Mouse (Mus musculus) liver, embryonic 12.5 days (tissue): ENCODE measurements around the gene Smug1. TPM values are rescaled to one million over a fixed set of nuclear protein-coding genes. Genes with fewer than 3 reads are reported as not detected.
A peak's percentile ranks its signal among the peaks of the same experiment; 100 is the strongest.

Experiments used
- ATAC-seq: fragments of 200-750 bp; cut with Nextera tagmentation; 2 replicates; pipeline ENCODE4 v1.8.0; 2017; ENCODE audit warnings: moderate number of reproducible peaks, mild to moderate bottlenecking, moderate library complexity
- H3K27ac ChIP-seq: fragments of 300-500 bp; sonication (generic); 2 replicates; pipeline ENCODE4 v1.5.1; 2016; ENCODE audit warnings: mild to moderate bottlenecking
- H3K27me3 ChIP-seq: fragments of 300-500 bp; sonication (generic); replicated peaks from 2 replicates; pipeline ENCODE4 v1.6.1; 2016; ENCODE audit warnings: mild to moderate bottlenecking, moderate library complexity
- H3K36me3 ChIP-seq: fragments of 300-500 bp; sonication (generic); 2 replicates; pipeline ENCODE4 v1.6.1; 2016; ENCODE audit warnings: mild to moderate bottlenecking, moderate library complexity
- H3K4me1 ChIP-seq: fragments of 300-500 bp; sonication (generic); 2 replicates; pipeline ENCODE4 v1.6.1; 2016
- H3K4me2 ChIP-seq: fragments of 300-500 bp; sonication (generic); 2 replicates; pipeline ENCODE4 v1.6.1; 2016; ENCODE audit warnings: mild to moderate bottlenecking, moderate library complexity
- H3K4me3 ChIP-seq: fragments of 300-500 bp; sonication (generic); 2 replicates; pipeline ENCODE4 v1.5.1; 2016; ENCODE audit warnings: mild to moderate bottlenecking, moderate library complexity
- H3K9ac ChIP-seq: fragments of 300-500 bp; sonication (generic); 2 replicates; pipeline ENCODE4 v1.6.1; 2016; ENCODE audit warnings: mild to moderate bottlenecking, moderate library complexity
- H3K9me3 ChIP-seq: fragments of 300-500 bp; sonication (generic); replicated peaks from 2 replicates; pipeline ENCODE4 v1.6.1; 2016; ENCODE audit warnings: mild to moderate bottlenecking, moderate library complexity
- WGBS: fragments of 180-500 bp; shearing (Covaris S2); methylation state at CpG from one replicate; pipeline ENCODE4 v1.1.7; 2016; ENCODE audit not compliant: insufficient replicate concordance; 5-methylcytosine and 5-hydroxymethylcytosine counted together
- polyA plus RNA-seq: library from polyadenylated mRNA; unstranded; fragments of >200 nt; fragmentation: Nextera tagmentation; extraction: Ambion mirVana; gene quantifications from 2 replicates; pipeline ENCODE4 v1.2.1, GENCODE M21; 2016

Gene Smug1
- 6.7 and 7.8 TPM in 2 replicates for polyA plus RNA-seq

GRCm38 (mm10) chr15:103167042-103167615 lies at the start of gene Smug1:
TSS of gene Smug1 (minus strand) at chr15:103167092.
- no peak for ATAC-seq
- peaks cover 53% of the 10 kb centered on the region for H3K4me1 ChIP-seq
- H3K36me3 ChIP-seq, result no peaks in the 10 kb centered on the region
- H3K4me3 ChIP-seq, result no peak within 1 kb of the TSS
- no peaks in the 10 kb centered on the region for H3K9me3 ChIP-seq
- peaks cover 70% of the 10 kb centered on the region for H3K27me3 ChIP-seq
- WGBS, result 35% methylated on average over 6 of the region's 6 CpGs
- H3K4me2 ChIP-seq, result no peak within 1 kb of the TSS
- H3K9ac ChIP-seq, result no peak within 1 kb of the TSS
- H3K27ac ChIP-seq, result no peak within 1 kb of the TSS

GRCm38 (mm10) chr15:103216052-103216451 lies 49.2 kb upstream of the Smug1 start:
- H3K4me3 ChIP-seq, result peak overlapping the region; percentile 11; the same call in 1 of the 2 replicates
- peaks cover 50% of the 10 kb centered on the region for H3K36me3 ChIP-seq
- H3K27me3 ChIP-seq, result no peaks in the 10 kb centered on the region
- ATAC-seq, result no peak
- H3K4me1 ChIP-seq, result peaks cover 44% of the 10 kb centered on the region
- H3K27ac ChIP-seq, result peak overlapping the region; percentile 69; the same call in 1 of the 2 replicates
- WGBS, result 48% methylated on average over 2 of the region's 2 CpGs
- no peaks in the 10 kb centered on the region for H3K9me3 ChIP-seq
- H3K4me2 ChIP-seq, result peak overlapping the region; percentile 54
- peak overlapping the region; percentile 44; the same call in 1 of the 2 replicates for H3K9ac ChIP-seq

- Histone ChIP-seq H3K4me2 (peak overlapping the region; percentile 54), H3K4me3 (peak overlapping the region; percentile 22), H3K36me3 (peaks cover 50% of the 10 kb centered on the region), H3K27me3 (no peaks in the 10 kb centered on the region), H3K4me1 (peaks cover 40% of the 10 kb centered on the region), H3K27ac (peak overlapping the region; percentile 69), H3K9me3 (no peaks in the 10 kb centered on the region), H3K9ac (peak overlapping the region; percentile 44)
- peak; percentile 79 for ATAC-seq
- WGBS, result 7% methylated on average over 15 of the region's 15 CpGs
These were observed 48.3 kb upstream of the Smug1 start for GRCm38 (mm10) chr15:103214971-103215907.

- ATAC-seq, result no peak
- Histone ChIP-seq H3K4me2 (peak overlapping the region; percentile 32; the same call in 1 of the 2 replicates), H3K9ac (no peak overlapping the region), H3K27me3 (no peaks in the 10 kb centered on the region), H3K4me3 (no peak overlapping the region), H3K4me1 (peaks cover 40% of the 10 kb centered on the region), H3K27ac (peak overlapping the region; percentile 30; the same call in 1 of the 2 replicates), H3K36me3 (peaks cover 54% of the 10 kb centered on the region), H3K9me3 (no peaks in the 10 kb centered on the region)
- WGBS, result 77% methylated on average over 2 of the region's 2 CpGs
These were observed 47.3 kb upstream of the Smug1 start for GRCm38 (mm10) chr15:103214149-103214548.

- Histone ChIP-seq H3K4me1 (no peaks in the 10 kb centered on the region), H3K36me3 (peaks cover 98% of the 10 kb centered on the region), H3K4me2 (no peak overlapping the region), H3K9ac (no peak overlapping the region), H3K4me3 (no peak overlapping the region), H3K9me3 (no peaks in the 10 kb centered on the region), H3K27me3 (no peaks in the 10 kb centered on the region), H3K27ac (no peak overlapping the region)
- no peak for ATAC-seq
- WGBS, result 72% methylated on average over 2 of the region's 2 CpGs
These were observed 38.3 kb upstream of the Smug1 start for GRCm38 (mm10) chr15:103205156-103205555.

- no peaks in the 10 kb centered on the region for H3K9me3 ChIP-seq
- H3K4me3 ChIP-seq, result no peak overlapping the region
- no peak overlapping the region for H3K4me2 ChIP-seq
- no peak overlapping the region for H3K27ac ChIP-seq
- no peaks in the 10 kb centered on the region for H3K4me1 ChIP-seq
- H3K27me3 ChIP-seq, result no peaks in the 10 kb centered on the region
- no peak for ATAC-seq
- no peak overlapping the region for H3K9ac ChIP-seq
- peaks cover 98% of the 10 kb centered on the region for H3K36me3 ChIP-seq
- WGBS, result 66% methylated on average over 6 of the region's 6 CpGs
These were observed 35.3 kb upstream of the Smug1 start for GRCm38 (mm10) chr15:103202088-103202793.

GRCm38 (mm10) chr15:103197785-103198184 lies 30.9 kb upstream of the Smug1 start:
- H3K9ac ChIP-seq, result no peak overlapping the region
- ATAC-seq, result no peak
- H3K4me3 ChIP-seq, result no peak overlapping the region
- no peak overlapping the region for H3K27ac ChIP-seq
- 86% methylated on average over 4 of the region's 4 CpGs for WGBS
- no peaks in the 10 kb centered on the region for H3K9me3 ChIP-seq
- peaks cover 99% of the 10 kb centered on the region for H3K36me3 ChIP-seq
- H3K27me3 ChIP-seq, result no peaks in the 10 kb centered on the region
- no peak overlapping the region for H3K4me2 ChIP-seq
- H3K4me1 ChIP-seq, result no peaks in the 10 kb centered on the region

- ATAC-seq, result no peak
- Histone ChIP-seq H3K4me2 (no peak overlapping the region), H3K9me3 (no peaks in the 10 kb centered on the region), H3K4me1 (no peaks in the 10 kb centered on the region), H3K9ac (no peak overlapping the region), H3K27me3 (no peaks in the 10 kb centered on the region), H3K4me3 (no peak overlapping the region), H3K36me3 (peaks cover 99% of the 10 kb centered on the region), H3K27ac (no peak overlapping the region)
- WGBS, result 75% methylated on average over 1 of the region's 1 CpGs
These were observed 29.9 kb upstream of the Smug1 start for GRCm38 (mm10) chr15:103196835-103197234.

GRCm38 (mm10) chr15:103193606-103194005 lies 26.7 kb upstream of the Smug1 start:
- no peak for ATAC-seq
- H3K9ac ChIP-seq, result no peak overlapping the region
- H3K27me3 ChIP-seq, result no peaks in the 10 kb centered on the region
- H3K9me3 ChIP-seq, result no peaks in the 10 kb centered on the region
- no peak overlapping the region for H3K4me2 ChIP-seq
- no peak overlapping the region for H3K4me3 ChIP-seq
- H3K27ac ChIP-seq, result no peak overlapping the region
- H3K36me3 ChIP-seq, result peaks cover 86% of the 10 kb centered on the region
- no peaks in the 10 kb centered on the region for H3K4me1 ChIP-seq
- WGBS, result 75% methylated on average over 2 of the region's 2 CpGs

- peaks cover 58% of the 10 kb centered on the region for H3K36me3 ChIP-seq
- H3K4me1 ChIP-seq, result no peaks in the 10 kb centered on the region
- H3K27ac ChIP-seq, result no peak overlapping the region
- H3K4me2 ChIP-seq, result no peak overlapping the region
- H3K4me3 ChIP-seq, result no peak overlapping the region
- no peak overlapping the region for H3K9ac ChIP-seq
- no peaks in the 10 kb centered on the region for H3K9me3 ChIP-seq
- no peak; the same call in 1 of the 2 replicates for ATAC-seq
- 63% methylated on average over 10 of the region's 10 CpGs for WGBS
- H3K27me3 ChIP-seq, result no peaks in the 10 kb centered on the region
These were observed 23.9 kb upstream of the Smug1 start for GRCm38 (mm10) chr15:103190531-103191462.

- no peak; the same call in 1 of the 2 replicates for ATAC-seq
- H3K4me1 ChIP-seq, result no peaks in the 10 kb centered on the region
- H3K4me2 ChIP-seq, result no peak overlapping the region
- peaks cover 3% of the 10 kb centered on the region; the same call in 1 of the 2 replicates for H3K27me3 ChIP-seq
- peaks cover 51% of the 10 kb centered on the region for H3K36me3 ChIP-seq
- H3K9ac ChIP-seq, result no peak overlapping the region
- H3K9me3 ChIP-seq, result no peaks in the 10 kb centered on the region
- H3K27ac ChIP-seq, result no peak overlapping the region
- 86% methylated on average over 7 of the region's 7 CpGs for WGBS
- H3K4me3 ChIP-seq, result no peak overlapping the region
These were observed 23.2 kb upstream of the Smug1 start for GRCm38 (mm10) chr15:103190083-103190482.
